Mouse (Mus musculus) cerebellum, adult 2 months (tissue): ENCODE measurements at regions not wholly inside any gene's neighbourhood (a gene's known extent, or its start where the extent isn't known, plus 50 kb on each side); places are given as distances from the start of the nearest gene placed in this dataset.

Experiments used
- CTCF ChIP-seq: fragments of 200-500 bp; IDR thresholded peaks from 2 replicates; pipeline ENCODE4 v1.5.1; 2011; ENCODE audit warnings: low read depth, mild to moderate bottlenecking, control low read depth, low read length, moderate library complexity, borderline replicate concordance; ENCODE audit not compliant: insufficient read depth
- POLR2A ChIP-seq: fragments of 200-500 bp; IDR thresholded peaks from 2 replicates; pipeline ENCODE4 v1.6.1; 2011; ENCODE audit warnings: low read length, control low read depth, borderline replicate concordance; ENCODE audit not compliant: insufficient read depth

- no peak for TF ChIP-seq CTCF
- TF ChIP-seq POLR2A: no peak
These were observed 256.2 kb upstream of the Daam1 start for GRCm38 (mm10) chr12:71574685-71575084.
